Mouse (Mus musculus) kidney, adult 2 months (tissue): ENCODE measurements around the gene Atxn1.

Experiments
- CTCF ChIP-seq: fragments of 200-500 bp; conservative IDR thresholded peaks from 2 replicates; pipeline ENCODE4 v1.5.1; 2011; ENCODE audit warnings: low read depth, mild to moderate bottlenecking, control low read depth, low read length, moderate library complexity, mixed read lengths; ENCODE audit not compliant: insufficient read depth, insufficient read length
- POLR2A ChIP-seq: fragments of 200-500 bp; IDR thresholded peaks from one replicate; pipeline ENCODE4 v1.6.1; 2011; ENCODE audit warnings: low read depth, low read length, control low read depth

DNA sequence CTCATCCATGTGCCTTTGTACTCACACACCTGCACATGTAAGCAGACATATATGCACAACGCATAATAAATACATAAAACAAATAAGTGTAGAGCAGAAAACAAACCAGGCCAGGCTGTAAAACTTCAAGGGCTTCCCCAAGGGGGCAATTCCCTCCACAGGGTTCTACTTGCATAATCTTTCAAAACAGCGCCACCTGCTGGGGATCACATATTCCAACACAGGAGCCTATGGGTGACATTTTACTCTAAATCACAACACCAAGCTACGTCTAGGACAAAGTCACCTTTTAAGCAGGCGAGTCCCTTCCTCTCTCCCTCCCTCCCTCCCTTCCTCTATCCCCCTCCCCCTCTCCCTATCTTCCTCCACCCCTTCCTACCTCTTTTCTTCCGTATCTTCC is 356.2 kb downstream of the Atxn1 start:
- TF ChIP-seq POLR2A (no peak), CTCF (no peak)
